Mouse (Mus musculus) Muller cell, postnatal 12 days (primary cell): ENCODE results near the gene Mdn1.

Experiments used
- DNase-seq: peaks from one replicate; pipeline ENCODE4 v3.0.0-alpha.2; 2015; ENCODE audit errors: inconsistent ontology term

The Mdn1 gene

DNA sequence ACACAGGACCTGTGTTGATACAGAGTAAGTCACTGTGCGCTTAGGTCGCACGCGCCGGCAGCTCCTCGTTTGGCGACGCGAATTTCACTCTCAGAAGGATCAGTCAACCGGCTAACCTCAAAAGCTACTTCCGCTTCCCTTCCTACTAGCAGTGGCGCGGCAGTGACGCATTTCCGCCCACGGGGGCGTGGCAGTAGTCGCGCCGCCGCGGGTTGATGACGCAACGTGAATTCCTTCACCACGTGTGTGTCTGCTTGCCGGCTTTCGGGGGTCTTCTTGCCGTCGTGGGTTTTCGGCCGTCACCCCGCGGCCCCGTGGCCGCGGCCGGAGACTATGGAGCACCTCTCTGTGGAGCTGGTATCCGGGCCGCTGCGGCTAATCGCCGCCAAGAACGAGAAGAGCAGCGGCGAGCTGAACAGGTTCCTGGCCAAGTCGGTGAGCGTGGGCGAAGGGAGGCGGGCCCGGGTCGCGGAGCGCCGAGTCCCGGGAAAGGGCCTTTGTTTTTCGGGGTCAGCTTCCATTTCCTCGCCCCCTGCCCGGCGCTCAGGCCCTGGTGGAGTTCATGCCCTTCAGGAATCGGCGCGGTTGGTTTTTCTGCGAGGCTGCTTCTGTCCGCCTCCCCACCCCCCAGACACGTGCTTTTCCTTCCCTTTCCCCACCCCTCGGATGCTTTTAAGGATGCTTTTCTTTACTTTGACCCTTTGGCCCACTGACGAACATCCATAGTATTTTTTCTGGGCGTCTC is at the start of gene Mdn1:
Mdn1 (plus strand) TSS at position 202 of the 745 bp plus-strand sequence.
- peak; percentile 97 for DNase-seq

DNA sequence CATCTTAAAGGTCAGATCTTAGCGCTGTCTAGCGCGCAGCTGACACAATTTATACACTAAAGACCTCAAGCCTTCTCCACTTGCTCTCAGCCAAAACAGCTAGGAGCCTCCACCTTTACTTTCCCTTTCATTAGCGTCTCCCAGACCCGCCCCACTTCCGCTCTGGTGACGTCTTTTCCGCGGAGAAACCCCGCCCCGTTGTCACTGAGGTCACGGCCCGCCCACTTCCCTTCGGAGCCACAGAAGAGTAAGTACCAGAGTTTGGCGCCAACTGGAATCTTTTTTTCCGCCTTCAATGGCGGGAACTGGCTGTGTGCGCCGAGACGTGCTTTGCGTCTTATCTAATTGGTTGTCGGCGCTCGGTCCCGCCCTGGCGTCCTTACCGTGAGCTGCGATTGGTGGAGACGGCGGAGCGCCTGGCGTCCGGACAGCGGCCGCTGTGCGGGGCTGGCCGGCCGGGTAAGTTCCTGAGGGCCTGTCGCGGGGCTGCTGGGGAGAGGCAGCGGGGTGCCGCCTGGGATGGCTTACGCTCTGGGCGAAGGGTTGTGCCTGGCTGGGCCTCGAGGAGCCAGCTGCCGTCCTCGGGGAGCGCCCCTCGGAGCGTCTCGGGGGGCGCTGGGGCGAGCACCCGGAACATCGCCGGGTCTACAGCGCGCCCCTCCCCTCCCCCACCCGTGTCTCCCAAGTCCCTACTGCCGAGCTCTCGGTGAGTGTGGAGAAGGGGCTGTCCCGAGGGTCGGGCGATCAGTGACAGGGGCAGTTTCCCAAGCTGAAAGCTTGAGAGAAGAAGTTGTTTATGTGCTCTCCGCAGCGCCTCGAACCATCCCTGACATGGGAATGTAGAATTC is 41.7 kb upstream of the Mdn1 start, which contains the start of gene Casp8ap2:
Casp8ap2 (plus strand) TSS at position 418 of the 848 bp plus-strand sequence.
- peak; percentile 99 for DNase-seq

DNA sequence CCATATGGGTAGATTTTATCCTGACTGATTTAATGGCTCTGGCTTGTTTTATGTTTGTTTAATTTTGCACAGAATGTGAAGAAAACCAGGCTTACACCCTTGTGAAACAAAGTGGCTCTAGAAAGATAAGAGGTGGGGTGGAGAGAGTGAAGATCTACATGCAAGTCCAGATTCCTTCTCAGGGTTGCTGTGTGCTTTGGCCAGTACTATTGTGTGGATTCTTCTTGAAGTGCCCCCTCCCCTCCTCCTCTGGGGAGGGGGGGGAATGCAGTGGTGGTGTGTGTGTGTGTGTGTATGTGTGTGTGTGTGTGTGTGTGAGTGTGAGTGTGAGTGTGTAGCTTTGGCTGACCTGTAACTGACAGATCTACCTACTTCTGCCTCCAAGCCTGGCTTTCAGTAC is 35.3 kb upstream of the Mdn1 start:
- no peak for DNase-seq

DNA sequence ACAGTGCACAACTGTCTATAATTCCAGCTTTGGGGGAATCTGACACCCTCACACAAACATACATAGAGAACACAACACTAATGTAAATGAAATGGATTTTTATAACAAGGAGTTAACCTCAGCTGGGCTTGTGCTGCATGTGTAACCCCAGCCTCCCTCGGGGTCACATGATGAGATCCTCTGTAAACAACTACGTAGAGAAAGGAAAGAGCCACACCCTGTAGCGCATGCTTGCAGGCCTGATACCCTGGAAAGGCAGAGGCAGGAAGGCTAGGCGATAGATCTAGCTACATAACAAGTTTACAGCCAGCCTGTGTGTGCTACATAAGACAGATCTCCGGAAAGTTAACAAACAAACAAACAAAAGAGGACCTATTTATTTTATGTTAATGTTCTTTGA is 5.2 kb upstream of the Mdn1 start:
- DNase-seq = no peak

DNA sequence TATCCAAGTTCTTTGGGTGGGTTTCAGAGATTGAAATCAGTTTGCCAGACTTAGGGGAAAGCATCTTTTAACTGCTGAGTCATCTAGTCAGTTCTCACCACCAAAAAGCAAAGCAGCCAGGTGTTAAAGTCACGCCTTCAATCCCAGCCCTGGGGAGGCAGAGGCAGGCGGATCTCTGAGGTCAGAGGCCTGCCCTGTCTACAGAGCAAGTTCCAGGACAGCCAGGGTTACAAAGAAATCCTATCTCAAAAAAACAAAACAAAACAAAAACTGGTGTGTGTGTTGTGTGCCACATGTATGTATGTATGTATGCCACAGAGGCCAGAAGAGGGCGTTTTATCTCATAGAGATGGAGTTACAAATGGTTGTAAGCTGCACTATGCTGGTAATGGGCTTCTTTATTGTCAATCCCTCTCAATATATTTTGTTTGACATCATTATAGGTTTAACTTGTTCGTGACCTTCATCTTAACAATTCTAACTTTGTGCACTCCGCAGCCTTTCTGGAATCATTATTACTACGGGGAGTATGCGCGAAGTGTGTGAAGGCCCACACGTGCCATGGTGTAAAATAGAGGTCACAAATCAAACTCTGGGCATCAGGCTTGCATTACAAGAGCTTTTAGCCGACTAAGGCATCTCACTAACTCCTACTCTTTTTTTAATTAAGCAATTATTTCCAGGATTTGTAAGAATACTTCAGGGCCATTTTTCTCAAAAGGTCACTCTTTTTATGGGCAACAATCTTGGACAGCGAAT is 594 bp upstream of the Mdn1 start:
- DNase-seq = no peak

DNA sequence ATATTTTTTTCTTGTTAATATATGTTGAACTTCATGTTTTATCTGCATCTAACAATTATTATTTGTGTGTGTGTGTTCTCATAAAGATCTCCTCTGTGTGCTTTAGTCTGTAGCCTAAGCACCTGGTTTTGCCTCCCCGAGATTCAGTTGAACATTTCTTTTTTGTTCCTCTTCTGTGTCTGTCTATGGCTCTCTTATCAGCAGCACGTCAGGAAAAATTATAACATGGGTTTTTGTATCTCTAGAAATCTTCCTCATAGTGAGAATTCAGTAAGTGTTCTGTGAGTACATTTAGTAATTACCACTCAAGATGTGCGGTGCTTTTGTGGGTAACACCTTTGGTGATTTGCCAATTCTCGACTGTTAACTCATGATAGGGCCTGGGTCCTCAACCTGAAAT is 8.9 kb downstream of the Mdn1 start:
- DNase-seq = no peak

DNA sequence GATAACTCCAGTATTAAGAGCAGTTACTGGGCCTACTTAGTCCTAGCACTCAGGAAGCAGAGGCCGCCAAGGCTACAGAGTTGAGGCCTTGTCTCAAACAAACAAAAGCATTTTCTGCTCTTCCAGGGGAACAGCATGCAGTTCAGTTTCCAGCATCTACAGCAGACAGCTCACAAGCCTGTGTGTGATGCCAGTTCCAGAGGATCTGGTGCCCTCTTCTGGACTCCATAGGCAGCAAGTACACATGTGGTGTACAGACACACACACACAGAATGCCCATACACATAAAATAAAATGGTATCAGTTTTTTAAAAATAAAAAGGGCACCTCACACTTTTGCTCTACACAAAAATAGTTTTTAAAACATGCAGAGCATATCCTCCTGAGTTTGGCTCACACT is 11.4 kb downstream of the Mdn1 start:
- no peak for DNase-seq

DNA sequence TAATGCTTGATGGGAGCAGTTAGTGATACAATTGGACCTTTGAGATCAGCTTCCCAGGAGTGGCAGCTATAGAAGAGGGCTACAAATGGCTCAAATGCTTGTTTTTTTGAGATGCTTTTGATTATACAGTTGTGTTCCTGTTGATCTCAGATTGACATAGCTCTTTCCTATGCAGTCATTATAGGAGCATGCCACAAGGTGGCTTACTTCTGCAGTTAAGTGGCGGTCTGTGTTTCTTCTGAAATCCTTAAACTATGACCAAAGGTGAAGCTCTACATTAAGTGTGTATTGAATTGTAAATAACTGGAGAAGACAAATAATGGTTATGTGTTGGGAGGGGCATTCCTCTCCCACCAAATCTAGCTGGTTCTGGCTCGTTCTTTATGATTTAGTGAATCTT is 12.9 kb downstream of the Mdn1 start:
- DNase-seq = no peak

DNA sequence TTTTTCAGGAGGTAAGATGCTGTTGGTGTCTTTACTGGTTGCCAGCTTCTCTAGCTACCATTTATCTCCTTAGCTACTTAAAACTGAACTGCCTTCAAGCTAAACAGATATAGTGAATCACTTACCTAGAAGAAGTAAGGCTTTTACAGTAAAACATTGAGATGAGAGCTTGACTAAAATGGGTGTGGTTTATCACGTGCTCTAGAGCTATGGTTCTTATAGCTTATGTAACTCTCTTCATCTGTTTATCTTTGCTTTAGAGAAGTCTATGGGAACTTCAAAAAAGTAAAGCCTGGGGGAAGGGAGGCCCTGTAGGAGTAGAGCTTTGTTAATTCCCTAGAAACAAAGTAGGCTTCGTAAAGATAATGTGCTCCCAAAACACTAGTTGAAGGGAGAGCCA is 17.1 kb downstream of the Mdn1 start:
- no peak for DNase-seq

DNA sequence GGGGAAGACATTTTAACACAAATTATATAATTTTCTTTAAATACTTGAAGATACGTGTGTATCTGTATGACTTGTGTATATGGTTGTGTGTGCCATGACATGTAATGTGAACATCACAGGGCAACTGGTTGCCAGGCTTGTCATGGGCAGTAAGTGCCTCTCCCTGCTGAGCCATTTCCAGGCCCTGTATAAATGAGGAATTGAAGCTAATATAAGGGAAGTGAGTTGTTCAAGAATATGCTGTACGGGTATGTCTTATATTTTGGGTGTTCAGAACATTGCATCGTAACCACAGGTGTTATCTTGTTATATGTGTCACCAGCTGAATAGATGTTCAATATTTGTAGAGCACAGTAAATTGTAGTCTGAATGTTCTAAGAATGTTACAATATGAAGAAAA is 20.6 kb downstream of the Mdn1 start:
- DNase-seq = no peak

DNA sequence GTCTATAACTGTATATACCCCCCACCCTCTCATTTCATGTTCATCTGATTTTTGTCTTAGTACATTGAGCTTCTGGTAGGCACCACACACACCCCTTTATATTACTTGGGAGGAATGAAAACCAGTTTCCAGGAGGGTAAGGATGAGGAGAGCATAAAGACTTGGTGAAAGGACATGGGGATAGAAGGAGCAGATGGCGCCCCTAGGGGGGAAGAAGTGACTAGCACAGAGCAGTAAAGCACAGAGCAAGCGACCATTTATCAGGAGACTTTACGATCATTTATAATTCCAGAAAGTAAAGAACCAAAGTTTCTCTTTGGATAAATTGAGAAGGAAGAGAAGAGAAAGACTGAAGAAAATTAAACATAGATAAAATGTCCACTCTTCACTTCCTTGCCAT is 23.9 kb downstream of the Mdn1 start:
- no peak for DNase-seq

DNA sequence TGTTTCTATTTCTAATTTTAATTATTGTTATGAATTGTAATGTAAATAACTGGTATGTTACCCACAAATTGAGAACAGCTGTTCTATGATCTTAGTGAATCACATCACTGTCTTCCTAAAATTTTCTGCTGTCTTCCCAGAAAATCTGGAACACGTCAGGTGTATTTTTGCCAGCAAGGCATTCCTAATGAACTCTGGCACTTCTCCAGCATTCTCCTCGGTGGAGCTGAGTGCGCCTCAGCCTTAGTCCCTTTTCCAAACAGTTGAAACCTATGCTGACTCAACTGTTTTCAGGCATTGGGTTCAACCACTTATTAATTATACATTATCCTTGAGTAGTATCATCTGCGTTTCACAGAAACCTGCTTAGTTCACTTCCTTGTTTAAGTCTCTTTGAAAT is 25.6 kb downstream of the Mdn1 start:
- no peak for DNase-seq

DNA sequence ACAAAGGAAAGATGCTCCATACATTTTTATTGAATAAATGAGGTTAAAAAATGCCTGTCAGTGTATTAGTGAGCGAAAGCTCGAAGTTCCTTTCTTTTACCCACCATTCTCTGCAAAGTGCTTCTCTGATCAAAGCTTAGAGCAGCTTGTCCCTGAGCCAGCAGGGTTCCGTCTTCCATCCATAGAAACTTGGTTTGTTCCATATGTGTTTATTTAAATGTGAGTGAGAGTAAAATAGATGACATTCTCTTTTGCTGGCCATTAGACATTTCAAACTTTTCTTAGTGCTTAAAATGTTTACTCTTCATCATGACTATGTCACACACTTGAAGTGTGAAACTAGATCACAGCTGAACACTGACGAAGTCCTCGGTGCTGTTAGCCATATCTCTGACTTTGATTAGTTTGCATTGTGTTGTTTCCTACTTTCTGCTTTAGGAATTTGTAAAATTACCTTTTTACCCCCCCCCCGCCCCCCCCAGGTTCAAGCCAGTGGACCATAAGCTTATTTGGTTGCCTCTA is 26.2 kb downstream of the Mdn1 start:
- DNase-seq = no peak

DNA sequence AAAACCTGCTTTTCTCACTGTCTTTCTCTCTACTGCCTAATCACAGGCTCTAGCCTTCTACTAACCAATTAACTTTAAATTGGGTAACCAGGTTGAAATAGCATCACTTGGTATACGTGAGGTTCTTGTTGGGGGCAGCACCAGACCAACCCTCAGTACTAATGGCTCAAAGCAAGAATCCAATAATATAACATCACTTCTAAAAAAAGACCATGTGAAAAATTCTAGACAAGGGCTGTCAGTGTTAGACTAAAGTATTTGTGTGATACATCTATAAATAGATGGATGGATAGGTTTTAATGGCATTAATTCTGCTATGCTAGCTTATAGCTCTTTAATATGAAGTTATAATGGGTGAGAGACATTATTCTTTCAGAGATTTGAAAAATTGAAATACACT is 60.8 kb downstream of the Mdn1 start:
- no peak for DNase-seq

DNA sequence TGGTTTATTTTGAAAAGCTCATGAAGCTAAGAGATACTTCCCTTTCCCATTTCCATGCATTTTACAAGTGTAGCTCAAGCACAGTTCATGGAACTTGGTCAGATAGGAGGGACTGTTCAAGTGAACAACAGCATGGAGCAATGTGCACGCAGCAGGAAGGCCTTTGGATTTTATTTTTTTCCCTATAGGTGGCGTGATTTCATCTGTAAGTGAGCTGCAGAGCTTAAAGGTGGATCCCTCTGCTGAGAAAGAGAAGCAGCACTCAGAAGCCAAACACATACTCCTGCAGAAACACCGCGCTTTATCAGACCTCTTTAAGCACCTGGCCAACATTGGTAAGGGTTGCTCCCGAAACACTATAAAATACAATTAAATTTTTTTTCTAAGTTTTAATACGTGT is 88.5 kb downstream of the Mdn1 start:
- DNase-seq = no peak

DNA sequence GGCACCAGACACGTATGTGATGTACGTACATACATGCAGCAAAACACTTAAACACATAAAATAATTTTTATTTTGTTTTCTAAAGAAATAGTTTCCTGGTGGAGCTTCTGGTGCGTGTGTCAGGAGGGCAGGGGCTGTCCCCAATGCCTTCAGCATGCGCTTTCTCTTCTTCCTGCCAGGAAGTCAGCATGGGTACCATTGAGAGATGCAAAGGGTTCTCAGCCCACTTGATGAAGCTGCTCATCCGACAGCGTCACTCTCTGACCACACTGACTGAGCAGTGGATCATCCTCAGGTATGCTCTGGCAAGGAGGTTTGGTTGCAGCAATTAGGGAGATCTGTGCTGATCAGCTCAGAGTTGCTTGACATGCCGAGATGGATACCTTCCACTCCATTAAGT is 91.5 kb downstream of the Mdn1 start:
- DNase-seq = no peak

DNA sequence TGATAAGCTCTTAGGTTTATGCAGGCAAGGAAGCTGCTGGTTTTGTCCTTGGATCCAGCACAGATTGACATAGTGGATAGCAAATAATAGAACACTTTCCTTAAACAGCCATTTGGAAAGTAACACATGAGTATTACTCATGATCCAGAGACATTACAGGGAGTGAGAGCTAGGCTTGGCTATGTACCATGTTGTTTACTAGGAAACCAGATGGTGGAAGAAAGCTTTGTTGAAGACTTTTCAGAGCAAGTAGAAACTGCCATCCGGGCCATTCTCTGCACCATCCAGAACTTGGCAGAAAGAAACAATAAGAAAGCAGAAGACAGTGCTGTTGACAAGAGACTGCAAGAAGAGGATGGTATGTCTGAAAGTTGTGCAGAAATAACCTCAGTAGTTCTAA is 93.8 kb downstream of the Mdn1 start:
- no peak for DNase-seq

DNA sequence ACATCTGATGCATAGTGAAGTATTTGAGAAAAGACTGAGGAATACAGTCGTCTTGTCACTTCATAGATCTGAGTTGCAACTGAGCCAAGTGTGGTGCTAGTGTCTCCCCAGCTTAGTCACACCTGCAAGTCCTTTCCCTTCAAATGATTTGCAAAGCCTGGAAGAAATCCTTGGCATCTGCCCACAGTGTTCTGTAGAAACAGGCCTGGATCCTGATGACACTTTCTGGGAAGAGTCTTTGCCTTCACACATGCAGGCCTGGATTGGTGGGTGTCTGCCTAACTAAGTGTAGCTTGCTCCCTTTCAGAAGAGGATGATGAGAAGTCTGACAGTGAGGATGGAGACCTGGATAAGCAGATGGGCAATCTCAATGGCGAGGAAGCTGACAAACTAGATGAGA is 100.5 kb downstream of the Mdn1 start:
- DNase-seq = no peak

DNA sequence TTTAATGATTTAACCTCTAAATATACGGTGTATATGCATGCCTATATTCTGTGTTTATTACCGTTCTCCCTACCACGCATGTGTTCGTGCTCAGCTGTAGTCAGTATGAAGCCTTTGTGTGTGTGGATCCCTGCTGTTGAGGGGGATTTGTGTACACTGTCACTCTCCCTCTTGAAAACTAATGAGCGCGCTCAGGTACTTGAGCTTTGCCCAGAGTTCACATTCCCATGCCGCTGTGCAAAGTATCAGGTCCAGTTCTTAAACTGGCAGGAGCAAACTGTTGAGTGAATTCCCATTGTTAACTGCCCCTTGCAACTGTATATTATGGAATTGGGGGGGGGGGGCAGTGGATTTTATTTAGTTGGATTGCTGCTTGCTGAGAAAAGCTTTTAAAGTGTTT is 110.6 kb downstream of the Mdn1 start:
- no peak for DNase-seq

DNA sequence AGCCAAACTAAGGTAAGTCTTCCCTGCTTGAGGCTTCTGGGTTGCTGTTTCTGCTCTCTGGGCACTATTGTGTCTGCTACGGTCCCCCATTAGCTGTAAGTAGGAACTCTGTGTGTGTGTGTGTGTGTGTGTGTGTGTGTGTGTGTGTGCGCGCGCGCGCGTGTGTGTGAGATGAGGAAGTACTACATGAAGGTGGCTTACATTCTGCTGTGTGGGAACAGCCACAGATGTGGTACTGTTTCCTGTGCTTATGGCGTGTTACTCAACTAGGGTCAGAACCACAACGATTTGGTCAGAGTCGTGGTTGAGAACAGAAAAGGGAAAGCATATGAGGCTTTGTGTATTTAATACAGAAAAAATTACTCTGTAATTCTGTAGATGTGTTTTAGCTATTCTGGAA is 111.1 kb downstream of the Mdn1 start:
- no peak for DNase-seq

DNA sequence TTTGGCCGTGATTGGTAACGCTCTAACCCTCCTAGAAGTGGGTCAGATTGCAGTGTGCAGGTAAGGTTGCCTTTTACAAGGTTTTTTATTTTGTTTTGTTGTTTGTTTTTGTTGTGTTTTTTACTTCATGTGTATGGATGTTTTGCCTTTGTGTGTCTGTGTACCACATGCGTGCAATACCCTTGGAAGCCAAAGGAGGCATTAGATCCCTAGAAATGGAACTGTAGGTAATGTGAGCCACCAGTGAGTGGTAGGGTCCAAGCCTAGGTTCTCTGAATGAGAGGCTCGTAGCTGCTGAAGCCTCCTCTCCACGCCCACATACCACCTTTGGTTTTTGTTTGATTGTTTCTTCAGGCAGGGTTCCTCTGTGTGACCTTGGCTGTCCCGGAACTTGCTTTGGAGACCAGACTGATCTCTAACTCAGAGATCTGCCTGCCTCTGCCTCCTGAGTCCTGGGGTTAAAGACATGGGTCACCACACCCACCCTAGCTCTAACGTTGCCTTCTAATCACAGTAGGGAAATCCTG is 113.4 kb downstream of the Mdn1 start:
- no peak for DNase-seq

DNA sequence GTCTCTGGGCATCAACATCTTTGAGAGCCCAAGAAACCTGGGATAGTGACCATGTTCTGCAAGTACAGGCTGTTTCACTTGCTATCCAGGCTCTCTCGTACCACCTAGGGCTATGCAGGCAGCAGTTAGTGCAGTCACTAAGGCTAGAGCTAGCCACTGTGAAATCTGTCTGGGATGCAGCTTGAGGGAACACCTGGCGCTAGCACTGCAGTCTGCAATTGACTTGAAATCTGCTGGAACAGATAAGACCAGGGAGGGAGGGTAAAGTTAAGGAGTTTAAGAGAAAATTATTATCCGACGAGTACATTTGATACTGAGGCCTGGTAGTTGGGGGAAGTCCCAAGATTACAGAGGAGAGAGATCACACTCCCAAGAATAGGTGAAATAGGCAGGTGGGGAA is 123.1 kb downstream of the Mdn1 start:
- no peak for DNase-seq
